Mouse (Mus musculus) myocyte (in vitro differentiated cells): Measurements from ENCODE around the gene Kdm6b. TPM values are rescaled to one million over a fixed set of nuclear protein-coding genes. Genes with fewer than 3 reads are reported as not detected.

ENCODE experiments used
- H3K27me3 ChIP-seq: one replicate; pipeline ENCODE4 v1.6.1; 2011; ENCODE audit not compliant: control insufficient read depth, insufficient read depth, insufficient read length
- H3K36me3 ChIP-seq: one replicate; pipeline ENCODE4 v1.6.1; 2011; ENCODE audit not compliant: control insufficient read depth, insufficient read depth
- H3K4me2 ChIP-seq: one replicate; pipeline ENCODE4 v1.6.1; 2011; ENCODE audit warnings: low read depth, control low read depth
- H3K4me3 ChIP-seq: one replicate; pipeline ENCODE4 v1.5.1; 2011; ENCODE audit warnings: mild to moderate bottlenecking, control low read depth, moderate library complexity
- H3K79me2 ChIP-seq: one replicate; pipeline ENCODE4 v1.6.1; 2011; ENCODE audit not compliant: control insufficient read depth, insufficient read depth
- H3ac ChIP-seq: one replicate; pipeline ENCODE4 v1.6.1; 2011; ENCODE audit not compliant: control insufficient read depth, insufficient read length
- CEBPB ChIP-seq: IDR thresholded peaks from 2 replicates; pipeline ENCODE4 v1.6.1; 2011; ENCODE audit warnings: mild to moderate bottlenecking, moderate library complexity; ENCODE audit not compliant: poor library complexity, insufficient read depth, severe bottlenecking
- E2F4 ChIP-seq: IDR thresholded peaks from one replicate; pipeline ENCODE4 v1.6.1; 2011; ENCODE audit warnings: mild to moderate bottlenecking, control low read depth, moderate library complexity; ENCODE audit not compliant: insufficient read depth
- MAX ChIP-seq: IDR thresholded peaks from one replicate; pipeline ENCODE4 v1.6.1; 2011; ENCODE audit warnings: low read depth, mild to moderate bottlenecking, control low read depth
- MYOD1 ChIP-seq, 3 experiments: IDR thresholded peaks; one replicate each; pipeline ENCODE4 v1.6.1; 2011; ENCODE audit warnings: control low read depth in 2 of 3, low read depth in 2 of 3, mild to moderate bottlenecking in 2 of 3, moderate library complexity in 1 of 3; ENCODE audit not compliant: insufficient read length in 2 of 3, control insufficient read depth in 1 of 3
- MYOG ChIP-seq, 3 experiments: IDR thresholded peaks; one replicate each; pipeline ENCODE4 v1.6.1; 2011; ENCODE audit warnings: control low read depth in 2 of 3, low read depth in 2 of 3, mild to moderate bottlenecking in 2 of 3; ENCODE audit not compliant: insufficient read length in 2 of 3, control insufficient read depth in 1 of 3, insufficient read depth in 1 of 3
- POLR2A ChIP-seq: IDR thresholded peaks from one replicate; pipeline ENCODE4 v1.6.1; 2011; ENCODE audit warnings: low read depth, mild to moderate bottlenecking, control low read depth, moderate library complexity; ENCODE audit not compliant: insufficient read length
- POLR2AphosphoS2 ChIP-seq: IDR thresholded peaks from one replicate; pipeline ENCODE4 v1.6.1; 2011; ENCODE audit warnings: low read depth, control low read depth; ENCODE audit not compliant: insufficient read length
- REST ChIP-seq: IDR thresholded peaks from one replicate; pipeline ENCODE4 v1.6.1; 2011; ENCODE audit warnings: mild to moderate bottlenecking, control low read depth, moderate library complexity; ENCODE audit not compliant: insufficient read depth, insufficient read length
- SRF ChIP-seq: IDR thresholded peaks from one replicate; pipeline ENCODE4 v1.6.1; 2011; ENCODE audit warnings: low read depth; ENCODE audit not compliant: control insufficient read depth, insufficient read length
- TCF12 ChIP-seq: IDR thresholded peaks from one replicate; pipeline ENCODE4 v1.6.1; 2011; ENCODE audit warnings: mild to moderate bottlenecking, control low read depth; ENCODE audit not compliant: poor library complexity, insufficient read depth, severe bottlenecking
- TCF3 ChIP-seq: IDR thresholded peaks from one replicate; pipeline ENCODE4 v1.6.1; 2011; ENCODE audit warnings: low read depth, control low read depth; ENCODE audit not compliant: insufficient read length
- USF1 ChIP-seq: IDR thresholded peaks from one replicate; pipeline ENCODE4 v1.6.1; 2011; ENCODE audit warnings: low read depth, mild to moderate bottlenecking, control low read depth, moderate library complexity
- polyA plus RNA-seq: library from polyadenylated mRNA; unstranded; fragments of >200 nt; fragmentation: generic; extraction: Trizol; gene quantifications from one replicate; pipeline ENCODE4 v1.2.1, GENCODE M21; 2012; ENCODE audit warnings: missing spikeins

Kdm6b gene
- polyA plus RNA-seq, 1 experiment: 31.0 TPM

- TF ChIP-seq E2F4 (no peak), SRF (no peak), POLR2AphosphoS2 (no peak), CEBPB (no peak), USF1 (no peak), MAX (no peak), POLR2A (no peak), MYOG (IDR thresholded peaks at IDR 0.05; ENCODE audit: control insufficient read depth in 1 of 3, insufficient read depth in 1 of 3, insufficient read length in 2 of 3, low read depth in 2 of 3) (no peak), MYOD1 (IDR thresholded peaks at IDR 0.05; ENCODE audit: control insufficient read depth in 1 of 3, insufficient read length in 2 of 3, low read depth in 2 of 3) (no peak), REST (no peak)
- H3K79me2 ChIP-seq: peaks cover 5% of the 10 kb centered on the region
- H3K4me2 ChIP-seq: peak overlapping the region; percentile 82
- H3K4me3 ChIP-seq: peak overlapping the region; percentile 56
- no peaks in the 10 kb centered on the region for H3K27me3 ChIP-seq
- no peaks in the 10 kb centered on the region for H3K36me3 ChIP-seq
- no peak overlapping the region for H3ac ChIP-seq
Measured at GRCm38 (mm10) chr11:69369990-69370816, 43.3 kb downstream of the Kdm6b start.

- peak within 1 kb of the TSS; percentile 99 for H3K4me2 ChIP-seq
- no peaks in the 10 kb centered on the region for H3K27me3 ChIP-seq
- H3K79me2 ChIP-seq: peaks cover 10% of the 10 kb centered on the region
- H3K36me3 ChIP-seq: no peaks in the 10 kb centered on the region
- peak within 1 kb of the TSS; percentile 82 for H3ac ChIP-seq
- H3K4me3 ChIP-seq: peak within 1 kb of the TSS; percentile 56
- TF ChIP-seq SRF: no peak
- peak; percentile 46 for TF ChIP-seq POLR2A
Measured at GRCm38 (mm10) chr11:69369215-69369989, 44.1 kb downstream of the Kdm6b start, which contains the start of gene Chd3. TSS of gene Chd3 (minus strand) at chr11:69369406.

- no peaks in the 10 kb centered on the region for H3K27me3 ChIP-seq
- H3K36me3 ChIP-seq: no peaks in the 10 kb centered on the region
- TF ChIP-seq MYOG (IDR thresholded peaks at IDR 0.05; ENCODE audit: control insufficient read depth in 1 of 3, insufficient read depth in 1 of 3, insufficient read length in 2 of 3, low read depth in 2 of 3) (peak in 2 of 3 experiments; percentile 74 to 75), TCF12 (peak; percentile 2), POLR2A (peak; percentile 65), TCF3 (peak; percentile 77), CEBPB (no peak), MAX (no peak), MYOD1 (IDR thresholded peaks at IDR 0.05; ENCODE audit: control insufficient read depth in 1 of 3, insufficient read length in 2 of 3, low read depth in 2 of 3) (peak in 2 of 3 experiments; percentile 94 to 97), POLR2AphosphoS2 (peak; percentile 67)
- peak overlapping the region; percentile 99 for H3K4me2 ChIP-seq
- H3K4me3 ChIP-seq: peak overlapping the region; percentile 56
- peak overlapping the region; percentile 82 for H3ac ChIP-seq
- peaks cover 13% of the 10 kb centered on the region for H3K79me2 ChIP-seq
Measured at GRCm38 (mm10) chr11:69368356-69369214, 44.9 kb downstream of the Kdm6b start.

GRCm38 (mm10) chr11:69367616-69368355 is 45.7 kb downstream of the Kdm6b start:
- peak overlapping the region; percentile 56 for H3K4me3 ChIP-seq
- no peaks in the 10 kb centered on the region for H3K27me3 ChIP-seq
- H3ac ChIP-seq: peak overlapping the region; percentile 82
- H3K4me2 ChIP-seq: peak overlapping the region; percentile 99
- no peaks in the 10 kb centered on the region for H3K36me3 ChIP-seq
- peaks cover 13% of the 10 kb centered on the region for H3K79me2 ChIP-seq
- TF ChIP-seq USF1 (no peak), CEBPB (peak; percentile 42; the same call in 1 of the 2 replicates), MAX (no peak), MYOG (IDR thresholded peaks at IDR 0.05; ENCODE audit: control insufficient read depth in 1 of 3, insufficient read depth in 1 of 3, insufficient read length in 2 of 3, low read depth in 2 of 3) (peak; percentile 64 to 98 (median 91)), TCF3 (peak; percentile 93), MYOD1 (IDR thresholded peaks at IDR 0.05; ENCODE audit: control insufficient read depth in 1 of 3, insufficient read length in 2 of 3, low read depth in 2 of 3) (peak; percentile 80 to 98 (median 95)), TCF12 (peak; percentile 58), POLR2AphosphoS2 (no peak), POLR2A (peak; percentile 57), E2F4 (no peak)
